Mouse (Mus musculus): ENCODE measurements at regions not wholly inside any gene's neighbourhood (a gene's known extent, or its start where the extent isn't known, plus 50 kb on each side); places are given as distances from the start of the nearest gene placed in this dataset.

DNA sequence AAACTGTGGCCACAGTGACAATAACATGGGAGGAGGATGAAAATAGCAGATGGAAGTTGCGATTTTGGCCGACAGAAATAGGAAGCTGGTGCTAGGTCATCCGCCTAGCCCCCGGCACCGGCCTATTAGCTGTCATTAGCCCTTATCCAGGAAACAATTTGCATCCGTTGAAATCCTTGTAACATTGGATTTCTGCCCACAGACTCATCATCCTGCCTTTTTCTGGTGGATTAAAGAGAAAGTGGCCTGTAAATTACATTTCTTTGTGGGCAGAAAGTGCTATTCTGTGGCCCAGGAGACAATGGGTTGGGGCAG, 261.1 kb upstream of the Gm10131 start:
- no peak for DNase-seq (ENCODE audit: low spot score)

DNA sequence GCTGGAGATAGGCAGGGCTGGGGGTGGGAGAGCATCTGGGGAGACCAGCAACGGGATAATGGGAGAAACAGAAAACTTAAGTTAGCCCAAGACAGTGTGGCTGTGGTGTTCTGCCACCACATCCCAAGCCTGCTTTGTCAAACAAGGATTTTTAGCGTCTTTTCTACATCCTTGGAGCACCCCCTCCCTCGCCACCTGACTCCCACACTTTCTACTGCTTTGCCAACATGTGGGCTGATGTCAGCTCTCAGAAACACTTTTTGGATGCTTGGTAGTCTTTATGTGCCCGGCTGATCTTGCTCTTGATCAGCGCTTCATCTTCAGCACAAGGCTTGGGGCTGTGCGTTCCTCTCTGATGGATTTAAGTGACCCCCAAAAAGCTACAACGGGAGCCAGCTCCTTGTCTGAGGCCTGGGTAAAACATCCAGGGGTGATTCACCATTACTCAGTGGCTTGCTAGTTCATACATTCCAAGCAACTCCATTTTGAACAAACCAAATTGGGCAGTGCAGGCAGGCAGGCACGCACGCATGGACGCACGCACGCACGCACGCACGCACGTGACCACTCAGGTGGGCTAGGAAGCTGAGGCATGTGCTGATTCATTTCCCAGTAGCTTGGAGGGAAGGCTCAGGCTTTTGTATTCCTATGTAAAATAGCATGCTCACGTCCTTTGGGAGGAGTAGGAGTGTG, 260.6 kb upstream of the Gm10131 start:
- DNase-seq (ENCODE audit: low spot score): no peak

DNA sequence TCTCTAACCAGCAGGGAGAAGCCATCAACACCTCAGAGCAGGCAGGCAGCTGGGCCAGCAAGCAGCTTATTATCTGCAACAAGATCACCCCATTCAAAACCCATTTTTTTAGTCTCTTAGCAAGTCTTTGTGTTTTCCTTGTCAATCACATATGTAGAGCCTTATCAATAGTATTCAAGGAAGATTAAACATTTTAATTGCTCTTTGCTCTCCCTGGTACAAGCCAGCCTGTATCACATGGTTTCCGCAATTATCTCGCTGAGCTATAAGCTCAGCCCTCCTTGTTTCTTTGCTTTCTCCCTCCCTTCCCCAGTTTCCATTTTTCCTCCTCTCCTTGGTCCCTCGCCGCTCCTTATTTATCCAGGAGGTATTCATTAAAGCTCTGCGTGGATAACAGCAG, 259.9 kb upstream of the Gm10131 start:
- no peak for DNase-seq (ENCODE audit: low spot score)

DNA sequence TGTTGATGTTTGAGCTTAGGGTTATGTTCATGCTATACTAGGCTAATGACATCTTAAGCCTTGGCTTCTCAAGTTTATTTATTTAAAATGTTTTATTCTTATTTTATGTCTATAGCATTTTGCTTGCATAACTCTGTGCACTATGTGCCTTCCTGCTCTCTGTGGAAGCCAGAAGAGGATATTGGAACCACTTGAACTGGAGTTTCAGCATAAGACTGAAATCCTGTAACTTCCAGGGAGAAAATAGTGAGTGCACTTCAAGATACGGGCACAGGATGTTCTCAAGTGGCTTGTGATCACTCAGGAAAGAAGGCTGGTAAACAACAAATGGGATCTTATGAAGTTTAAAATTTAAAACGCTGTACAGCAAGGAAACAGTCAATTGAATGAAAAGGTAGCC, 257.0 kb upstream of the Gm10131 start:
- DNase-seq (ENCODE audit: low spot score): no peak

DNA sequence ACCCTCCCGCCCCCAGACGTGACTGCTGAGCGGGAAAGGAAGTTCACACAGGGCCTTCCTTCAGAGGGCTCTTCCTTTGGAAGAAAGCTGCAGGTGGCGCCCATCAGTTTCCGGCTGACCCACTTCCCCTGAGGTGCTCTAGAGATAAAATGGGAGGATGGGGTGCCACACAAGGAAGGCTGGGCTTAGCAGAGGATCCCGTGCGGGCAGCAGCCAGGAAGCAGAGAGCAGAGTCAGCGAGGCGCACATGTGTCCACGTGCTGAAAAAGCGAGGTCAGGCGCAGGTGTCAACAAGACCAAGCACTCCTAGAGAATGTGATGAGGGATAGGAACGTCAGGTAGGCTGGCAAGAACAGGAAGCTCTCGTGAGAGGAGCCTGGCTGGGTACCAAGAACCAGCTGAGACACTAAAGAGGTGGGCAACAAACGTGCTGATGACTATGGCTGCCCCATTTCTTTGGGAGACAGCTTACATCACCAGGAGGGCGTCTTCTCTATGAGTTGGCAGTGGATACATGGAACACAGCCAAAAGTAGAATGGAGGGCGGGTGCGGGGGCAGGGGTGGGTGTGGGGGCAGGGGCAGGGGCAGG, 253.0 kb upstream of the Gm10131 start:
- DNase-seq (ENCODE audit: low spot score): no peak

DNA sequence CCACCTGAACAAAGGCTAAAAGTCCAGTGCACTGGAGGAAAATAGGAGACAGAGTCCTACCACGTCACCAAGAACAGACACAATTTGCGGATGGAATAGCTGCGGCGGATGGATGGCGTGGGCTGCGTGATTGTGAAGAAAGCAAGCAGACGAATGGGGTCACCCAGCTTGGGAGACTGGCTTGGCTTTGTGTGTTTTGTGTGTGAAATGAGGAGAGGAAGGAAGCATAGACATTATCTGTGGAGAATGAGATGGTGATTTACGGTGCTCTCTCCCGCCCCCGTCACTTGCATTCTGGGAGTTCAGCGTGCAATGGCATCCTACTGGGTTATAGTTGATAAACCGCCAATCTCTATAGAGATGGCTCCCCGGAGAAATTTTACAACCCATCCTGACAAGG, 252.1 kb upstream of the Gm10131 start:
- no peak for DNase-seq (ENCODE audit: low spot score)

DNA sequence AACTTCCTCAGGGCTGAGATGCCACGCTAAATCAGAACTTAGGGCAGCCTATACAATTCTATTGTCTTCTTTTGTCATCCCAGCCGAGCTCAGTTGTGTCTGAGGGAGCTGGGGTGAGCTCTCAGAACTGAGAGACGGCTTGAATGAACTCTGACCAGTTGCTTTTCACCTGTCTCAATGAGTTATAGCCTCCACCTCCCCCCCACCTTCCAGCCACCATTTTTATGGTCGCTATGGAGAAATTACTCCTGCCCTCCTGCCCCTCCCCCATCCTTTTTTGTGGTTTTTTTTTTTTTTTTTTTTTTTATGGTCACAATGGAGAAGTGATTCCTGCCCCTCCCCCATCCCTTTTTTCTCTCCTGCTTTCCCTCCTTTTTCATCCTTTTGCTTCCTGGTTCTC, 251.6 kb upstream of the Gm10131 start:
- DNase-seq (ENCODE audit: low spot score): no peak

DNA sequence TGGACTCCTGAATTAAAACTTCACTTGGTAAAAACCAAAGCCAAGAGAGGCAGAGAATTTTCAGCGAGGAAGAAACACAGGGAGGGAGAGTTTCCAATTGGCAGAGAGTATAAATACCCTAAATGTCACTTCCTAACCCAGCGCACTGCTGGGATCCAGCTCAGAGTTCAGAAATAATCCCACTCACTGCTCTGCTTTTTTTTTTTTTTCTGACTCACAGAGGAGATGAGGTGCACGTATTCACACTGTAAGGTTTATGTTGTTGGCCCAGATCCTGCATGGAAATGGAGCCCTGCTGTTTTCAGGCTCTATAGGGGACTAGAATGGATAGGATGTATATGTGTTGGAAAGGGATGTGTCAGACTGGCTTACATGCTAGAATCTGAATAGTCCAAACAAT, 249.8 kb upstream of the Gm10131 start:
- no peak for DNase-seq (ENCODE audit: low spot score)

DNA sequence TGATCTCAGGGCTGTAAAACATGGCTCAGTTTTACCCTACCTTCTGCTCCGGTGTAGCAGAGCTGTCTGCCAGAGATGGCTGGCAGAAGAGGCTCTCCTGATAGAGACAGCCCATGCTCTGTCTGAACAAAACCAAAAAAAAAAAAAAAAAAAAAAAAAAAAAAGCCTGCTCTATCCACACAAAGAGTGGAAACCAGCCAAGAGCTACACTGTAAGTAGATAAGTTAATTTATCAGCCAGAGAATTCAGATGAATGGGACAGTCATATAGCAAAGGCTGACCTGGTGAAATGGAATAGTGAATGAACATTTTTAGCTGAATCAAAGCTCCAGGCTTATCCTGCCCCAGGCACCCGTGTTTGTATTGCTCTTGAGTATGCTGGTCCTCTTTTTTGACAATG, 248.2 kb upstream of the Gm10131 start:
- no peak for DNase-seq (ENCODE audit: low spot score)

DNA sequence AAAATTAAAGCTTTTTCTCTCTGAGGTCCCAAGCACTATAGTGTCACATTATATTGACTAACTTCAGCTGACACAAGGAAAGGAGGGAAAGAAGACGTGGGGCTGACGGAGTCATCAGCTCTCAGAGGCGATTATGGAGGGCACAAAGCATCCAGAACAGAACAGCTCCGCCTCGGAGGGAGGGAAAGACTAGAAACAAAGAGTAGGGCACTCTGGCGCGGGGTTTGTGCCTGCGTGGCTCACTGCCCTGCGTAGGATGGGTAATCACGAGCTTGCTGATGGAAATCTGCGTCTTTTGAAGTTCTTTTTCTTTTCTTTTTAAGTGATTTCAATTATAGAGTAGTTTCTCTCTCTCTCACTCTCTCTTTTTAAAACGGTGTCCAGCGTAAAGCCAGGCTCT, 243.5 kb upstream of the Gm10131 start:
- DNase-seq (ENCODE audit: low spot score): no peak

DNA sequence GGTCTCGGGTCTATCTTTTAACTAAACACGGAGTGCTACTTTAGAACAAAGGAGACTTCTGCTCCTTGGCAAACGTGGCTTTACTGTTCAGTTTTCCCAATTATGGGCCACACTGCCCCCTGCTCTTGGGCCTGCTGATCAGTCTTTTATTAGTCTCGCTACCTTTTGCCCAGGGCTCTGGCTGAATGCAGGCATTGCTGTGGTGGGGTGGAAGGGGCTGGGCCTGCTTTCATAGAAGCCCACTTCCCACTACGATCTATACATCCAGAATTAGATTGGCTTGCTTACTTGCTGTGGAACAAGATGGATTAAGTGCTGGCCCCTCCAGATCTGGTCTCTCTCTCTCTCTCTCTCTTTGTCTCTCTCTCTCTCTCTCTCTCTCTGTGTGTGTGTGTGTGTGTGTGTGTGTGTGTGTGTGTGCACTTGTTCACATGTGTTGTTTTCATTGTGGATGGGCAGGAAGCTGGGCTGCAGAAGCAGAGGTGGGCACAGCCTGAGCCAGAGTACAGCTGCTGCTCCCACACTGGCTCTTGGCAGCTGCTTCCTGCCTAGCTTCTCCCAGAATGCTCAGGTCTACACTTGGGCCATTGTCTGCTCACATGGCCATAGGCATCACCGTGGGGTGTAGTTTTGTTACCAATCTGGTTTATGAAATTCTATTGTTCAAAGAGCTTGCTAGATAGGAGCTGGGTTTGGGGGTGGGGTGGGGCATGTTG, 241.8 kb upstream of the Gm10131 start:
- DNase-seq (ENCODE audit: low spot score): no peak

DNA sequence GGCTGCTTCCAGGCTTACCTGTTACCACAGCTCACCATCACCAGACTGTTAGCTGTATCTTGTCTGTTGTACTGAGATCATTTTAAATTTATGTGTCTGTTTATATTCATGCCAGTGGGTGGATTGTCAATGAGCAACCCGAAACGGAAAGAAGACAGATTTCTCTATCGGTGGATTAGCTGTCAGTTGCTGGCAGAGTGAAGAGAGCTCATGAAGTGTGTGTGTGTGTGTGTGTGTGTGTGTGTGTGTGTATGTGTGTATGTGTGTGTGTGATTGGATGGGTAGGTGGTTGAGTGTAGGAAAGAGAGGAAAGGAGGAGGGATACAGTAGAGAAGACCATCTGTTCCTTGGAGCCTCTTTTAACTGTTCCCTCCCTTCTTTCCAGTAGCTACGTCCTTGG, 223.3 kb upstream of the Gm10131 start:
- DNase-seq (ENCODE audit: low spot score): no peak

DNA sequence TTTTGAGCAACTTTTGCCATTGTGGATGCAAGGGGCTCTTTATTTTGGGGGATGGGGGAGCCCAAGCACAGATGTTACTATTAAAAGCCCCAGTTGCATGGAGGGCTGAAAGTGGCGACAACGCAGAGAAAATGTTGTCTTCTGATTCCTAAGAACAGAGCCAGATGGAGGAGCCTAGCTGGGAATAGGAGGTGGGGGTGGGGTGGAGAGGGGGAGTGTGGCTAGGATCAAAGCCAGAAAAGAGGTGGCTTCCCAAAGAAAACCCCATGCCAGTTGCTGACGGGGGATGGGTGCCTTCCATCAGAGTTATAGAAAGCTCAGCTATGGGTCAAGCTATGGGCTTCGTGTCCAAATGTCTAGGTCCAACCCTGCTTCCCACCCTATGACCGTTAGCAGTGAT, 220.1 kb upstream of the Gm10131 start:
- no peak for DNase-seq (ENCODE audit: low spot score)

DNA sequence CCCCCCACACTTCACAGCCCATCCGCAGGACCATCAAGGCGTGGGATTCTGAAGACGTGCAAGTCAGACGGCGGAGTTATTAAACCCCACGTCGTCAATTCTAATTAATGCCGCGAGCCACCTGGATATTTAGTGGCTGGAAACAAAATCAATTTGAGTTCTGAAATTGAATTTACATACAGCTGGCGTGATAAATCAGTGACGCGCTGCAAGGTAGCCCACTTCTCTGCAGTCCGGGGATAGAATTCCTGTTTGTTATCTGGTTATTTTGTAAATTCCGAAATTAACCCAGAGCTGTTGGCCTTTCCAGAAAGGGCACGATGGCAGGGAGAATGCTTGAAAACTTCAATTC, 215.1 kb upstream of the Gm10131 start:
- no peak for DNase-seq (ENCODE audit: low spot score)

DNA sequence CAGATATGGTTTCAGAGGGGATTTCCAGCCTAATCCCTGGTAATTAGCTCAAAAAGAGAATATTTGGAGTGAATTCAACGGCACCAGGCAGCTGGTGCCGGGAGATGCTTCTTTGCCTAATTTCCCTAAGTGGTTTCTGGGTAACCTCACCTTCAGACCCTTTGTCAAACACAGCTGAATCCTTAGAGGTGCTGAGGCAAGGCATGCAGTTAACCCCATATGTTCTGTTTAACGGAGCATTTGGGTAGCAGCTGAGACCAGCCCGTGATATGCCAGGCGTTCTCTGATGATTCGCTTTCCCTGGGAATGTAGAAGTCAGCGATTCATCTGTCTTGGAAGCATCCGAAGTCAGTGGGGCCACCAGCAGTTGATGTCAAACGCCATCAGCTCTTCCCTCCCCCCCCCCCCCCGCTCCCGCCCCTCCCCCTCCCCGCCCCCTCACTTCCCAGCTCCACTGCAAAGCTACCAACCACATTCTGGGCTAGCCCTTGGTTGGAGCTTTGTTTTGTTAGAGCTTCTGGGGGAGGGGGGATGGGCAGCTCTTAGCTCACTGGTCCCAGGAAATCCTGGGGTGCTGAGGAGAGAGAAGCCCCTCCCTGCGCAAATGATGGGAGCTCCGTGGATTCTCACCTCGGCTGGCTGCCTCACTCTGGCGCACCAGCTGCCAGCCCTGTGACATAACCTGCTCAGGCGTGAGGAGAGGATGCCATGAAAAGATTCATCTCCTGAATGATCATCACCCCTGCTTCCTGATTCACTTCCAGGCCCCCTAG, 214.5 kb upstream of the Gm10131 start:
- DNase-seq (ENCODE audit: low spot score): no peak

DNA sequence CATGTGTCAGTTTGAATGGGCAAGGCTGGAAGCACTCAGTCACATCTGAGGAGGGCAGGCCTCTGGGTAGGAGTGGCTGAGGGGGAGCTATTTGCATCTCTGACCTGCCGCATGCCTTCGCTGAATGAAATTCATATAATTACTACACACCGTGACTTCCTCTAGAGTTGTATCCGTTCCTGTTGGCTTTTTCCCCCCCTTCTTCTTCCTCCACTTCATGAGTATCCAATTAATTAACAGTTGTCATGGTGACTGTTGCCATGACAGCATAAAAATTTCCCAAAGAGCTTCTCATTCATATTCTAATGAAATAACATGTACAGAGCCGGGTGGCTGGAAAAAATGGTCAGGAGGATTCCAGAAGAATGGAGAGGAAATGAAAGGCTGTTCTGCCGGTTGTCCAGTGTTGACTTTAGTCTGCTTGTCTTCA, 208.6 kb upstream of the Gm10131 start:
- no peak for DNase-seq (ENCODE audit: low spot score)

DNA sequence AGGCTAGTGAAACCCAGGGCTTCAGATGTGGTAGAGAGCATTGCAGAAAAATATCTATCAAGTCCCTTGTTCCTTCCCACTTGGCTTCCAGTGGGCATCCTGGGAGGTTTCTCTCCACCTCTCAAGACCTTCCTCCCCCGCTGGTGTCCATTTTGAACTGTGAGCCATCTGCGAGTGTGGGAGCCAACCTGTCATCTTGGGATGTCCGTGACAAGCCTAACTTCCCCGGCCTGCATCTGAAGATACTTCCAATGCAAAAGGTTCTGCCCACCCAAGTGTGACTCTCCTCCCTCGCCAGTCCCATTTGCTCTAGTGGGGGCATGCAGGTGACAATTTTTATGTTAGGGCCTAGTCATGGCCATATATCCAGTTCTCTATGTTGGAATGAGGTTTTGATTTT, 208.2 kb upstream of the Gm10131 start:
- DNase-seq (ENCODE audit: low spot score): no peak

DNA sequence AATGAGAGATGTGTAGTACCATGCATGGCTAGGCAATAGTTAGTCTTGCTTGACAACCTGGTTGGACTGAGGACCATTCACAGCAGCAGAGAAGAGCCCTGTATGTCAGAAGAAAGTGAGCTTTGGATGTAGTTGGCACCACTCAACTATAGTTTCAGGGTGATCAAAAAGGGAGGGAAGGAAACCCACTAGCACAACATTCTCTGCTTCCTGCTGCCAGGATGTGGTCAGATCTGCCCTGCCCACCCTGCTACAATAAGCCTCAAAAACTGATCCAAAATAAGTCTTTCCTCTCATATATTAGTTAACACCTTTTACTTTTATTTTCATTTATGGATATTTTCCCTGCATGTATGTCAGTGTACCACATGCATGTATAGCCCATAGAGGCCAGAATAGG, 203.7 kb upstream of the Gm10131 start:
- no peak for DNase-seq (ENCODE audit: low spot score)

DNA sequence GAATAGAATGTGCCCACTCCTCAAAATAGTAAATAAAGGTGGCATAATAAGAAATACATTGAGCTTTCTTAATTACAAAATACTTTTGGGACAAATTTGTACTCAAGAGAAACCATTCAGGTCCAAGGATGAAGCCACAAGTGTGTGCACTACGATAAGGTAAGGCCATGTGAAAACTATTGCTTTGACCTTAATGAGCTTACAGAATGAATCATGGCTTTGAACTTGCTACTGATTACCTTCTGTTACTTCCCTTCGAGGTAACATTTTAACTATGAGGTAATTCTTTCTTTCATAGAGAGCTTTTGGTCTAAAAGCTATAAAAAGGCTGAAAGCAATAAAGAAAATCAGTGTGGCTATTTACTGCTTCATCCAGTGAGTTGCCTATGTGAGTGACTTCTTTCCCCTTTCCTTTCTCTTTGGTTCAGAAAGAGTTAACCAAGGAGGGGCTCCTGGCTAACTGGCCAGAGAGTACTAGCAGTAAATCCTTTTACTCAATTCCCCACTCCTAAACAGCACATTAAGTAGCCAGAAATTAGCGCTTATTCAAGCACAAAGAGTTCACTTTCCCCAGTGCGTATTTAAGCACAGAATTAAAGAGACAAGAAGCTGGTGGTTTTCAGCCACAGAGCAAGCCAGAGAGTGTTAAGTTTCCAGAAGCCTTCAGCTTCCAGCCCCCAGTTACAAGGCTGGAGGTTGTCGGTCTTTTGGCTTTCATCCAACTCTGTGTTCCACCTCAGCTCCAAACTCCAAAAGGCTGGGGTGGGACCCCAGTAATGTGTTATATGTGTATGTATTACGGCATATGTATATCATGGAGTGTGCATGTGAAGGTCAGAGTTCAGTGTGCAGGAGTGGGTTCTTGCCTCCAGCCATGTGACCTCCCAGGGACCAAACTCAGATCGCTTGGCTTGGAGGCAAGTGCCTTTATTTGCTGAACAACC, 194.3 kb upstream of the Gm10131 start:
- DNase-seq (ENCODE audit: low spot score): no peak

DNA sequence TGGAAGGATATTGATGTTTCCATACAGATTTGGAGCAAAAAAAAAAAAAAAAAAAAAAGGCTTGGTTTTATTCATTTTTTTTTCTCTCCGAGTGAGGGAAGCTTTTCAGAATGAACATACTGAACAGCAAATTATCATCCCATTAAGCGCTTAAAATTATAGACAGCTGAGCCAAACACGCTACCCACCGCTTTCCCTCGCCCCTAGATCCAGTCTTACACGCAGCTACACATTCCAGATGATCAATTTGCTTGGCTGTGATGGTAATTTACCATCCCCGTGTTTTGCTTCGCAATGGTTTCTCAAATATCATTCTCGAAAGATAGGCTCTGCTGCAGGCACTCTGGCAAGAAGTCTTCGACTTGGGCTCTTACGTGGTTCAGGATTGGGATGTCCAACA, 192.3 kb upstream of the Gm10131 start:
- peak; percentile 17 for DNase-seq (ENCODE audit: low spot score)

DNA sequence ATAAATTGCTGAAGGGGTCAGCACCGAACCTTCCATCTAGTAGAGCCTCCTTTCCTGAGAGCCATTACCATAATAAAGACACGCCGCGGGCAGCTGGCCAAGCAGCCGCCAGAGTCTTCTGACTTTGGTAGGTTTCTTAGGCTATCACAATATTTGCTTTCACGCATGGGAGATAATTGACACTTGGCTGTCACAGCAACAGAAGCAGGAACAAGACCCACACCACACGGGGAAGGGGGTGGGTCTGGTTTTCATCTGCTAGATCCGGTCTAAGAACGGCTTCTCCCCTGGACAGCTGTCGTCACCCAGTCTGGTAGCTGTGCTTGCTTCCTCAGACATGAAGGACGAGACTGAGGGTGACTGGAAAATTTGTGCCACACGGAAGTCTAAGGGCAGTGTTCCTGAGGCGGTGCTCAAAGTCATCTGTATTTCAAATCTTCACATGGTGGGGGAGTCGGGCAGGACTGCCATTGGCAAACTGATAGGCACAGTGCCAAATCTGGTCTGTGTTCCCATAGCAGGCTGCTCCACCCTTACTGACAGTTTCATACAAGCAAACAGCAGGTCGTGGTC, 188.9 kb upstream of the Gm10131 start:
- DNase-seq (ENCODE audit: low spot score): no peak

DNA sequence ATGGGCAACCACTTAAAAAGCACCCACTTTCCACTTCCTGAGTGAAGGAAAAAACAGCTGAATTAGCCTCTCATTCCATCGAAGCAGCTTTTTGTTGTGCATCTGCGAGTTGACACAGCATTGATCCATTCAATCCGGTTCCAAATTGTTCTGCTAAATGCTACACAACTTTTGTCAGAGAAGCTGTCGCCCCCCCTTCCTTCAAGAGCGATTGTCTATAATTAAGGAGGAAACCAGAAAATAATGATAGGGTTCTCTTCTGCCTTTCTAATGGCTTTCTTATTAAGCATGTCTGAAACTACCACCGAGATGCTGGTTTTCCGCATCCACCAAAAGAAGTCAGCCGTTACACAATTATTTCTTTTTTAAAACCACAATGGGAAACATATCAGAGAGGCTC, 183.2 kb upstream of the Gm10131 start:
- DNase-seq (ENCODE audit: low spot score): no peak
